Mouse (Mus musculus): ENCODE measurements around the gene Krt1.

The Krt1 gene

GRCm38 (mm10) chr15:101845971-101846403, 4.6 kb downstream of the Krt1 start:
- no peak for TF ChIP-seq GATA4 (IDR thresholded peaks at IDR 0.05; ENCODE audit: insufficient replicate concordance, low read length)

- TF ChIP-seq GATA4 (IDR thresholded peaks at IDR 0.05; ENCODE audit: insufficient replicate concordance, low read length) = no peak
Measured at GRCm38 (mm10) chr15:101843192-101843591, 7.4 kb downstream of the Krt1 start.

DNA sequence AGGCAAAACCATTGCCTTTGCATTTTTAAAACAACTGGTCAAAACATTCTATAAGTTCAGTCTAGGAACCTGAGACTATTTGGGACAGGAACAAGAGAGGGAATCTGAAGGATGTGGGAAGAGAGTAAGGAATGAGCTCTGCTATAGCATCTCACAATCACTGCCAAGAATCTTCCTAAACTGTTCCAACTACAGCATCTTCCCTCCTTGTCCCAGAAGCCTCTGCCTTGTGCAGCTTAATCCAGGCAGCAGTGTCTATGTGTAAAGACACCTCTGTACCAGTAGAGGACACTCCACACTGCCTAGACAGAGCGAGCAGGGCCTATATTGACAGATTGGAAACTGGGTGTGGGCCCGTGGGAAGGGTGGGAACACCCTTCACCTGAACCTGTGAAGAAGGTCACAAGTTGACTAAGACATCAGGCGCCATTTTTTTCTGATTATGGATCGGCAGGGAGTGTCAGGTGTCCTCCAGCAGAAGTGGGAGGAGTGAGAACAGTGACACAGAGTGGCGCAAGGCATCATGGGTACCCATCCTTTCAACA, 15.7 kb downstream of the Krt1 start:
- no peak for TF ChIP-seq GATA4 (IDR thresholded peaks at IDR 0.05; ENCODE audit: insufficient replicate concordance, low read length)

DNA sequence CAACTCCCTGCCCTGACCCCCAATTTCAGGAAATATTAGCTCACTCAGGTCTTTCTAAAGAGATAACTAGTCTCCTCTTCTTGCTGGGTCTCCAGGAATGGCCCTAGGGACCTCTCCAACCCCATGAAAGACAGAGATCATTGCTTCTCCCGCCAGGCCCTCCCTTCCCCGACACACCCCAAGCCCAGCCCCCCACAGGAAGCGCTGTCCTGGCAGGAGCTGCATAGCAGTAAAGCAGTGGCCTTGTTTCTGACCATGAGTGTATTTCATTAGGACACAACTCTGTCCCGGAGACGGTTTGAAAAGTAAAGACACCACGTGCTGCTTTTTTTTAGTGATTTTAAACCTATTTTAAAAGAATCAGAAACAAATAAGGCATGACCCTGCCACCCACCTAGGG, 17.5 kb downstream of the Krt1 start:
- TF ChIP-seq GATA4 (IDR thresholded peaks at IDR 0.05; ENCODE audit: insufficient replicate concordance, low read length) = no peak

- TF ChIP-seq GATA4 (IDR thresholded peaks at IDR 0.05; ENCODE audit: insufficient replicate concordance, low read length) = no peak
Measured at GRCm38 (mm10) chr15:101829441-101829840, 21.2 kb downstream of the Krt1 start.

- no peak for TF ChIP-seq GATA4 (IDR thresholded peaks at IDR 0.05; ENCODE audit: insufficient replicate concordance, low read length)
Measured at GRCm38 (mm10) chr15:101821786-101822185, 28.8 kb downstream of the Krt1 start.

DNA sequence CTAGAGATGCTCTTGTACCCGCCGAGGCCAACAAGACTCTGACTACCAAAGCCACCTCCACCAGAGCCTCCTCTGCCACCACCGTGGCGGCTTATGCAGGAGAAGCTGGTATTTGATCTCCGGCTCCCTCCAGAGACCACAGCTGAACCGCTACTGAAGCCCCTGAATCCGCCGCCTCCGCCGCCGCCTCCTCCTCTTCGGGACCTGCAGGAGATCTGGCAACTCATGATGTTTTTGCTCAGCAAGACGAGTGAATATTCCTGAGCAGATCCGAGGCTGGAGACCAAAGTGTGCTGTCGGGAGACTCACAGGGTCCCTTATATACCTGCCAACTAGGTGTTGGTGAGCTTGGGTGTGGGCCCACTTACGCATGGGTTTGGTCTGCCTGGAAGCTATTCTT, 32.7 kb downstream of the Krt1 start, which contains the start of gene Krt2:
Gene Krt2, minus strand, starts transcription at position 295 of the 400 bp plus-strand sequence.
- TF ChIP-seq GATA4 (IDR thresholded peaks at IDR 0.05; ENCODE audit: insufficient replicate concordance, low read length) = no peak

DNA sequence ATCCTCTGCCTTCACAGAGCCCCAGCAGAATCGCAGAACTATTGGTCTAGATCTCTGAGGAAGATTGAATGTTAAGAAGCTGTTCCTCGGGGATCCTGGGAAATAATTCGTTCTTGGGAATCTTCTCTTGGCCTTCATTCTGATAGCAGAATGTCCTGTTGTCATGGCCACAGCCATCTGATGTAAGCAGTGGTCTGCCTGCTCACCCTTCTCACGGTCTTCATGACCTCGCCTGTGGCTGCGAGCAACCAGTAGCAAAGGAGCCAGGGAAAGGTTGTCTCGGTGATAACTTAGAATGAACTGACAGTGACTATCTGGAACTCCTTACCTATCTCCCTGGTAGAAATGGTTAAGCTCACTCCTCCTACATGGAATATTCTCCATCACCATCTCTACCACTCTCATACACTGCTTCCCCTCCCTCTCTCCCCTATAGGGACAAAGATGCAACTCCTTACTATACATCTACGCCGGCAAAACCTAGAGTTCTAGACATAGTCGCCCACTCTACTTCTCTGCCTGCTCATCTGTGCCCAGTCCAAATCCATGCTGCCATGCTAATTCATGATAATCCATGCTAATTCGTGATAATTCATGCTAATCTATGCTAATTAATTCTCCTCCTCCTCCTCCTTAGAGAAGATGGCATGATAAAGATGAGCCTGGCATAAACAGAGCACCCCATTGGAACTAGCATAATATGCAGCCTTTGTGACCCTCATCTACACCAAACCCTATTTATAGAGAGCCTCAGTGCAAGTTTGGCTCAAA, 47.4 kb downstream of the Krt1 start:
- no peak for TF ChIP-seq GATA4 (IDR thresholded peaks at IDR 0.05; ENCODE audit: insufficient replicate concordance, low read length)

DNA sequence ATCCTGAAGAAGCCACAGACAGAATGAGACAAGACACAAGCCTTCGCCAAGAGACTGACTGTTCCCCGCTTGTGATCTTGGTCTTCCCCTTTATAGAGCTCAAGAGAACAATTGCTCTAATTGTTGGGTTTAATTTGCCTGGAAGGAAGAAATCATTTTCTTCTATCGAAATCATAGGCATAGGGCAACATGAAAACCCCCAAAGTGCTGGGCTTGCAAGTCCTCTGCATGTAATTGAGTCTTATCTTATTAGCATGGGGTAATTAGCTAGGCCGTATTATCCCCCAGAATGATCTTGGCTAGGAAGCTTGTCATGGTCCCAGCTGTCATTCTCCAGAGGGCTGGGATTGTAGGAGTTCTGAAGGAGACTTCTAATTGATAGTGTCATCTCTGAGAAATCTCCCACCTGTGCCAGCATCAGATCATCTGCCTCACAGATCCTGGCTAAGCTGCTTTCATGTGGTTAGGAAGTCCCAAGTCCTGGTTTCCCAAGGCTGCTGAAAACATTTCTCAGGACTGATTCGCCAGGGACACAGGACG, 48.2 kb downstream of the Krt1 start, which contains the start of gene Krt73:
Gene Krt73, minus strand, starts transcription at position 51 of the 540 bp plus-strand sequence.
- no peak for TF ChIP-seq GATA4 (IDR thresholded peaks at IDR 0.05; ENCODE audit: insufficient replicate concordance, low read length)
